Mouse (Mus musculus) embryonic facial prominence, embryonic 12.5 days (tissue): Measurements from ENCODE around the gene Spcs3. TPM values are rescaled to one million over a fixed set of nuclear protein-coding genes. Genes with fewer than 3 reads are reported as not detected.

ENCODE experiments used
- ATAC-seq: fragments of 200-750 bp; cut with Nextera tagmentation; 2 replicates; pipeline ENCODE4 v1.8.0; 2017; ENCODE audit not compliant: insufficient number of reproducible peaks, insufficient read depth, low FRiP score, low TSS enrichment
- H3K27ac ChIP-seq: fragments of 300-500 bp; sonication (generic); 2 replicates; pipeline ENCODE4 v1.5.1; 2016; ENCODE audit warnings: mild to moderate bottlenecking
- H3K27me3 ChIP-seq: fragments of 300-500 bp; sonication (generic); 2 replicates; pipeline ENCODE4 v1.6.1; 2016; ENCODE audit warnings: mild to moderate bottlenecking, moderate library complexity
- H3K36me3 ChIP-seq: fragments of 300-500 bp; sonication (generic); 2 replicates; pipeline ENCODE4 v1.6.1; 2016; ENCODE audit warnings: mild to moderate bottlenecking
- H3K4me1 ChIP-seq: fragments of 300-500 bp; sonication (generic); 2 replicates; pipeline ENCODE4 v1.6.1; 2016
- H3K4me2 ChIP-seq: fragments of 300-500 bp; sonication (generic); replicated peaks from 2 replicates; pipeline ENCODE4 v1.6.1; 2016; ENCODE audit warnings: mild to moderate bottlenecking, moderate library complexity
- H3K4me3 ChIP-seq: fragments of 300-500 bp; sonication (generic); 2 replicates; pipeline ENCODE4 v1.5.1; 2016; ENCODE audit warnings: mild to moderate bottlenecking
- H3K9ac ChIP-seq: fragments of 300-500 bp; sonication (generic); 2 replicates; pipeline ENCODE4 v1.6.1; 2016; ENCODE audit warnings: mild to moderate bottlenecking, moderate library complexity
- H3K9me3 ChIP-seq: fragments of 300-500 bp; sonication (generic); 2 replicates; pipeline ENCODE4 v1.6.1; 2016; ENCODE audit warnings: mild to moderate bottlenecking, moderate library complexity
- WGBS: fragments of 180-500 bp; shearing (Covaris S2); methylation state at CpG from one replicate; pipeline ENCODE4 v1.1.7; 2016; 5-methylcytosine and 5-hydroxymethylcytosine counted together
- polyA plus RNA-seq: library from polyadenylated mRNA; unstranded; fragments of >200 nt; fragmentation: Nextera tagmentation; extraction: Ambion mirVana; gene quantifications from 2 replicates; pipeline ENCODE4 v1.2.1, GENCODE M21; 2016

Gene Spcs3
- polyA plus RNA-seq, 1 experiment from 2014 or later, result 93.6 TPM

DNA sequence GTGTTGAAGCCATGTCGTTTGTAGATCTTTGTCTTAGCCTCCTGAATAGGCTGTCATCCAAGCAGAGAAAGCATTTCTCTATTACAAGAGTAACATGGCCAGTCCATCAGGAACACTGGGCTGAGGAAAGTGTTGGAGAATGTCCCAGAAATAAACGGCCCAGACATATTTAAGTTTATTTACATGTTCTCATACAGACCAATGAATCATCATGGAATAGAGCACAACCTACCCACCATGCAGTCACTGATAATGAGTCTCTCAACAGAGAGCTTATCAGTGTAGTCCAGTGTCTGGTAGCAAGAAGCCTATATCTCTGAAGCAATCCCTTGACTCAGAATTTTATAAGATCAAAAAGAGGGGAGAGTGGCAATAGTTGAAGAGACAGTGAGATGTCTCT, 24.7 kb downstream of the Spcs3 start:
- Histone ChIP-seq H3K9ac (no peak overlapping the region), H3K4me2 (no peak overlapping the region), H3K27ac (no peak overlapping the region), H3K4me1 (no peaks in the 10 kb centered on the region), H3K36me3 (no peaks in the 10 kb centered on the region), H3K4me3 (no peak overlapping the region), H3K27me3 (no peaks in the 10 kb centered on the region), H3K9me3 (no peaks in the 10 kb centered on the region)
- WGBS, result 78% methylated on average over 2 of the region's 2 CpGs
- no peak for ATAC-seq

- no peak overlapping the region for H3K4me2 ChIP-seq
- H3K4me3 ChIP-seq, result no peak overlapping the region
- no peaks in the 10 kb centered on the region for H3K4me1 ChIP-seq
- H3K9me3 ChIP-seq, result no peaks in the 10 kb centered on the region
- 69% methylated on average over 7 of the region's 7 CpGs for WGBS
- no peaks in the 10 kb centered on the region for H3K36me3 ChIP-seq
- no peaks in the 10 kb centered on the region for H3K27me3 ChIP-seq
- no peak overlapping the region for H3K9ac ChIP-seq
- no peak for ATAC-seq
- no peak overlapping the region for H3K27ac ChIP-seq
Observed at GRCm38 (mm10) chr8:54503104-54503503, 26.7 kb downstream of the Spcs3 start.

DNA sequence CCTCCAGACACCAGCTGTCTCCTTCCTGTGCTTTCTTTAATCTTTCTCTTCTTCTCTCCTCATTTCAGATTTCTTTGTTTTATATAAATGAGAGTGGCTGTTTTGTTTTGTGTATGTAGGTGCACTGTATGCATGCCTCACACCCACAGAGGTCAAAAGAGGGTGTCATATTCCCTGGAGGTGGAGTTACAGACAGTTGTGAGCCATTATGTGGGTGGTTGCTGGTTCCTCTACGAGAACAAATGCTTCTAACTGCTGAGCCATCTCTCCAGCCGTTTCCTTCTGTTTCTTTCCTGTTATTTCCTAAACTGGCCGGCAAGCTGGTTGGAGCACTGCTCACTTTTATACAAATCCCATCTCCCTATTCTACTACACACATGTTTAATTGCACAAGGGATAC, 35.9 kb downstream of the Spcs3 start:
- H3K27me3 ChIP-seq, result no peaks in the 10 kb centered on the region
- H3K4me2 ChIP-seq, result no peak overlapping the region
- H3K36me3 ChIP-seq, result no peaks in the 10 kb centered on the region
- no peak overlapping the region for H3K4me3 ChIP-seq
- no peak for ATAC-seq
- no peaks in the 10 kb centered on the region for H3K4me1 ChIP-seq
- no peaks in the 10 kb centered on the region for H3K9me3 ChIP-seq
- no peak overlapping the region for H3K9ac ChIP-seq
- WGBS, result 36% methylated on average over 3 of the region's 3 CpGs
- no peak overlapping the region for H3K27ac ChIP-seq

- Histone ChIP-seq H3K27me3 (no peaks in the 10 kb centered on the region), H3K4me3 (no peak overlapping the region), H3K9me3 (no peaks in the 10 kb centered on the region), H3K27ac (no peak overlapping the region), H3K4me1 (no peaks in the 10 kb centered on the region), H3K9ac (no peak overlapping the region), H3K4me2 (no peak overlapping the region), H3K36me3 (no peaks in the 10 kb centered on the region)
- no peak for ATAC-seq
- 12% methylated on average over 6 of the region's 6 CpGs for WGBS
Observed at GRCm38 (mm10) chr8:54493110-54493509, 36.7 kb downstream of the Spcs3 start.

DNA sequence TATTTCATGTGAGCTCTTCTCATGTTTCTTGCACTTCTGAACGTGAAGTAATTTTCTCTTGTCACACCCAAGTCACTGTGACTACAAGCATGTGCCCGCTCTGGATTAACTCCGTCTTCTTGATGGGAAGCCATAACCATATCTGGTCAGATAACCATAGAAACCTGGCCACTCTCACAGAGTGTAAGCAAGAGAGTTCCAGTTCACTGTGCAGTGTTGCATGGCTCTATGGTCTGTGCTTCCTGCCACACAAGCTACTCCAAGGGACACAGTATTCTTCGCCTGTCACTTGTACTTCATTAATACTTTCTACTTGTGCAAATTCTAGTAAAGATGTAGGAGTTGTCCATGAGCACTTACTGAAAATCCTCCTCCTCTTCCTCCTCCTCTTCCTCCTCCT, 37.9 kb downstream of the Spcs3 start:
- H3K4me3 ChIP-seq, result no peak overlapping the region
- H3K9ac ChIP-seq, result no peak overlapping the region
- 62% methylated on average over 4 of the region's 4 CpGs for WGBS
- H3K27me3 ChIP-seq, result no peaks in the 10 kb centered on the region
- no peak overlapping the region for H3K27ac ChIP-seq
- H3K4me1 ChIP-seq, result no peaks in the 10 kb centered on the region
- H3K4me2 ChIP-seq, result no peak overlapping the region
- no peaks in the 10 kb centered on the region for H3K9me3 ChIP-seq
- no peaks in the 10 kb centered on the region for H3K36me3 ChIP-seq
- peak; percentile 54; the same call in 1 of the 2 replicates for ATAC-seq

DNA sequence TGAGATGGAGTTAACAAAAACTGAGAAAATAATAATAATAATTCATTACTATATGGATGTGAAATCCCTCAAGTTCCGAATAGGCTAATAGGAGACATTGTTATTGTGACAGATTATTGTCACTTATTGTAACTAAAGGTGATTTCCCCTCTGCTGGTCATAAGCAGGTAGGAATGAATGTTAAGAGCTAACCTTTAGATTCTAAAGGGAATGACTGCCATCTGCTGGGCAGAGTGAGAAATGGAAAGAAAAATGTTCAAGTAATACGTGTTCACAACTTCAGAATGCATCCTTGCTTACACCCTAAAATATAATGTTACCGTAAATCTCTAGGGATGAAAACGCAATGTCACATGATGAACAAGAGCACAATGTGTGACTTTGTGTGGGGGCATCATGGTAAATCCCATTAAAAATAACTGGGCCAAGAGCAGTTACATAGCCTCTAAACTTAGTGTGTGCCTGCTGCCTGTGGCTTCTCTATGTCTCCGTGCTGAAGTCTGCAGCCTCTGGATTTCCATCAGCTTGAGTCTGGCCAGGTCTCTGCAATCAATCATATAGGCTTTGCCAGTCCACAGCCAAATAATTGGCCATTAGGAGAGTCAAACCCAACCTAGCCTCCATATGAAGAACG, 38.6 kb downstream of the Spcs3 start:
- ATAC-seq, result 0 out of 2 replicates have a peak, but pooled peaks have one; percentile 19
- H3K4me2 ChIP-seq, result no peak overlapping the region

DNA sequence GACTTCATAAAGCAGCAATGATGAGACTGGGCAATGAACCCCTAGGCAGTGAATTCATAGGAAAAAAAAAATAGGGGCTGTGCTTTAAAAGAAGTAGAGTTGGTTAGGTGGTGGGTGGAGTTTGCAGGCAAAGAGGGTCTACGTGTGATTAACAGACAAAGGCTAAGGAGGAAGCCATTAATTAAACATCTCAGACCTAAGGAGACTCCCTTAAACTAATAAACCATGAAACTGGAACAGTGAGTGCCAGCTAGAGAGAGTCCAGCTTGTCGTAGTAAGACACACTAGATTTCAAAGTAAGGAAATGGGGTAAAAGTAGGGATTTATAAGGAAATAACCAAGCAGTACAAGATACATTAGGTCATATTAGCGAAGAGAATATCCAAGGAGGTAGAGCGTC, 41.4 kb downstream of the Spcs3 start:
- WGBS, result 82% methylated on average over 4 of the region's 4 CpGs
- Histone ChIP-seq H3K4me2 (no peak overlapping the region), H3K27ac (no peak overlapping the region), H3K4me1 (no peaks in the 10 kb centered on the region), H3K4me3 (no peak overlapping the region), H3K27me3 (no peaks in the 10 kb centered on the region), H3K36me3 (no peaks in the 10 kb centered on the region), H3K9ac (no peak overlapping the region), H3K9me3 (no peaks in the 10 kb centered on the region)
- ATAC-seq, result no peak

More for the DNA sequence above, 38.6 kb downstream of the Spcs3 start:
- H3K9ac ChIP-seq, result no peak overlapping the region
- no peaks in the 10 kb centered on the region for H3K9me3 ChIP-seq
- WGBS, result 21% methylated on average over 6 of the region's 6 CpGs
- no peak overlapping the region for H3K4me3 ChIP-seq
- no peaks in the 10 kb centered on the region for H3K4me1 ChIP-seq
- no peak overlapping the region for H3K27ac ChIP-seq
- H3K36me3 ChIP-seq, result no peaks in the 10 kb centered on the region
- no peaks in the 10 kb centered on the region for H3K27me3 ChIP-seq

- H3K4me3 ChIP-seq, result no peak overlapping the region
- no peaks in the 10 kb centered on the region for H3K27me3 ChIP-seq
- no peak overlapping the region for H3K27ac ChIP-seq
- no peak for ATAC-seq
- peak overlapping the region; percentile 16; the same call in 1 of the 2 replicates for H3K4me2 ChIP-seq
- 42% methylated on average over 19 of the region's 19 CpGs for WGBS
- H3K9me3 ChIP-seq, result no peaks in the 10 kb centered on the region
- no peaks in the 10 kb centered on the region for H3K4me1 ChIP-seq
- H3K9ac ChIP-seq, result no peak overlapping the region
- no peaks in the 10 kb centered on the region for H3K36me3 ChIP-seq
Observed at GRCm38 (mm10) chr8:54486555-54487273, 43.1 kb downstream of the Spcs3 start.

Other genes with a start within 250 kb of the Spcs3 start
- gene Asb5, start 418 bp downstream of the Spcs3 start, polyA plus RNA-seq, result 7.5 and 9.2 TPM in 2 replicates
- gene Spata4, start 70.8 kb upstream of the Spcs3 start, polyA plus RNA-seq, result not detected in 2 replicates